In genomic region chr9:65322255-65322900, GRCm38 (mm10) we compare ENCODE assay signal across 25 mouse cellular contexts. TPM values are rescaled to one million over a fixed set of nuclear protein-coding genes. Genes with fewer than 3 reads are reported as not detected.
"Had no signal": no experiment of that assay in that cellular context is flagged by ENCODE, and none has a peak within 500 bp of the region (broad histone marks: within the 10 kb centered on the region; RNA-seq: fewer than 3 reads in every experiment).

No protein-coding gene starts in this region.

- ATAC-seq: inflammation-experienced regulatory T-cells, adult 6 months; intestine, embryonic 16.5 days; midbrain, embryonic 15.5 days had no signal

- H3K9me3 ChIP-seq: limb, embryonic 10.5 days; limb, embryonic 13.5 days; liver, embryonic 13.5 days; midbrain, embryonic 12.5 days; midbrain, embryonic 15.5 days; neural tube, embryonic 12.5 days; neural tube, embryonic 15.5 days; stomach, embryonic 15.5 days had no signal

- H3K27ac ChIP-seq: layer of hippocampus, adult 2 months; limb, embryonic 10.5 days; limb, embryonic 13.5 days; liver, embryonic 13.5 days; macrophage; midbrain, embryonic 12.5 days; midbrain, embryonic 15.5 days; neural tube, embryonic 12.5 days; neural tube, embryonic 15.5 days; stomach, embryonic 15.5 days had no signal

- H3K9ac ChIP-seq: limb, embryonic 13.5 days; liver, embryonic 13.5 days; lung, embryonic 14.5 days; midbrain, embryonic 12.5 days; midbrain, embryonic 15.5 days; neural tube, embryonic 12.5 days; neural tube, embryonic 15.5 days; stomach, embryonic 15.5 days had no signal

- H3K4me2 ChIP-seq: limb, embryonic 13.5 days; liver, embryonic 13.5 days; lung, embryonic 14.5 days; midbrain, embryonic 12.5 days; midbrain, embryonic 15.5 days; neural tube, embryonic 12.5 days; neural tube, embryonic 15.5 days; stomach, embryonic 15.5 days had no signal

- H3K4me3 ChIP-seq: layer of hippocampus, adult 2 months; limb, embryonic 10.5 days; limb, embryonic 13.5 days; liver, embryonic 13.5 days; midbrain, embryonic 12.5 days; midbrain, embryonic 15.5 days; neural tube, embryonic 12.5 days; neural tube, embryonic 15.5 days; stomach, embryonic 15.5 days had no signal

- DNase-seq: kidney, adult 18-20 months; kidney, adult 9 months; kidney, postnatal 14 days; kidney, postnatal 4 days; layer of hippocampus, adult 9-11 months; liver, embryonic 13.5 days; lung, embryonic 14.5 days; right cerebral cortex, adult 18-20 months; right cerebral cortex, postnatal 14 days; right cerebral cortex, postnatal 4 days; thymus, postnatal 25 days had no signal

- H3K4me1 ChIP-seq: limb, embryonic 10.5 days; limb, embryonic 13.5 days; liver, embryonic 13.5 days; midbrain, embryonic 12.5 days; midbrain, embryonic 15.5 days; neural tube, embryonic 12.5 days; neural tube, embryonic 15.5 days; stomach, embryonic 15.5 days had no signal

- H3K27me3 ChIP-seq: limb, embryonic 13.5 days; liver, embryonic 13.5 days; midbrain, embryonic 12.5 days; midbrain, embryonic 15.5 days; neural tube, embryonic 12.5 days; neural tube, embryonic 15.5 days; stomach, embryonic 15.5 days had no signal

RNA-seq across cellular contexts. Expression of gene Ubap1l, which starts 38.5 kb away (rescaled TPM):
- polyA plus RNA-seq: liver, embryonic 13.5 days; macrophage had no signal

RNA-seq across cellular contexts. Expression of gene Cilp, which starts 57.4 kb away (rescaled TPM):
- total RNA-seq: layer of hippocampus, postnatal 25 days; left cerebral cortex, adult 18-20 months; megakaryocyte, adult 5-6 weeks had no signal
- polyA plus RNA-seq: inflammation-experienced regulatory T-cells, adult 6 months; lung, embryonic 14.5 days; macrophage had no signal
